Mouse (Mus musculus): ENCODE measurements around the gene Mob1a.

Mob1a gene

GRCm38 (mm10) chr6:83373704-83374300, 48.0 kb downstream of the Mob1a start:
- intact Hi-C loops (cut with DNase I): no loop called here

GRCm38 (mm10) chr6:83381510-83382491, 56.0 kb downstream of the Mob1a start:
- intact Hi-C loops (cut with DNase I): no loop called here

GRCm38 (mm10) chr6:83385569-83386090, 59.8 kb downstream of the Mob1a start:
- intact Hi-C loops (cut with DNase I): no loop called here

- intact Hi-C loops (cut with DNase I): no loop called here
Measured at GRCm38 (mm10) chr6:83392166-83392780, 66.5 kb downstream of the Mob1a start.

Measured in adrenal gland (tissue).